Mouse (Mus musculus) gastrocnemius, adult 18-20 months (tissue): ENCODE measurements around the gene Vapb. TPM values are rescaled to one million over a fixed set of nuclear protein-coding genes. Genes with fewer than 3 reads are reported as not detected.

Experiments used
- DNase-seq: peaks from one replicate; pipeline ENCODE4 v3.0.0; 2021; ENCODE audit warnings: low spot score
- microRNA-seq: library from miRNA; unstranded; fragments of <30 nt; microRNA quantifications from one replicate; pipeline ENCODE4 v1.2.0, GENCODE M21; 2021
- total RNA-seq, 2 experiments: library from RNA; stranded (reverse); gene quantifications; 2 replicates each; pipeline ENCODE4 v1.2.3; 2021

Vapb gene
- total RNA-seq, 2 experiments from 2014 or later, result 160 to 163 TPM

GRCm38 (mm10) chr2:173832828-173833492 lies 95.6 kb downstream of the Vapb start:
- no peak for DNase-seq

Small RNA genes lying within 50 kb of the gene (microRNA-seq; reads per million reads assigned to microRNA genes)
- not detected for gene Mir6340

Other genes starting within 250 kb of the Vapb start
- not detected for gene 1700021F07Rik, start 214.9 kb upstream of the Vapb start, total RNA-seq
- not detected for gene Ankrd60, start 159.1 kb upstream of the Vapb start, total RNA-seq
- 10 to 100 TPM; 26.2 to 30.6 TPM for gene Rab22a, start 77.8 kb upstream of the Vapb start, total RNA-seq
- not detected for gene 1700010B08Rik, start 18.1 kb upstream of the Vapb start, total RNA-seq